Mouse (Mus musculus) myocyte (in vitro differentiated cells): ENCODE measurements at regions not wholly inside any gene's neighbourhood (a gene's known extent, or its start where the extent isn't known, plus 50 kb on each side); places are given as distances from the start of the nearest gene placed in this dataset.

Source experiments
- CEBPB ChIP-seq: IDR thresholded peaks from 2 replicates; pipeline ENCODE4 v1.6.1; 2011; ENCODE audit warnings: mild to moderate bottlenecking, moderate library complexity; ENCODE audit not compliant: poor library complexity, insufficient read depth, severe bottlenecking
- MAX ChIP-seq: IDR thresholded peaks from one replicate; pipeline ENCODE4 v1.6.1; 2011; ENCODE audit warnings: low read depth, mild to moderate bottlenecking, control low read depth
- MYOG ChIP-seq, 3 experiments: IDR thresholded peaks; one replicate each; pipeline ENCODE4 v1.6.1; 2011; ENCODE audit warnings: control low read depth in 2 of 3, low read depth in 2 of 3, mild to moderate bottlenecking in 2 of 3; ENCODE audit not compliant: insufficient read length in 2 of 3, control insufficient read depth in 1 of 3, insufficient read depth in 1 of 3
- POLR2A ChIP-seq: IDR thresholded peaks from one replicate; pipeline ENCODE4 v1.6.1; 2011; ENCODE audit warnings: low read depth, mild to moderate bottlenecking, control low read depth, moderate library complexity; ENCODE audit not compliant: insufficient read length
- POLR2AphosphoS2 ChIP-seq: IDR thresholded peaks from one replicate; pipeline ENCODE4 v1.6.1; 2011; ENCODE audit warnings: low read depth, control low read depth; ENCODE audit not compliant: insufficient read length
- REST ChIP-seq: IDR thresholded peaks from one replicate; pipeline ENCODE4 v1.6.1; 2011; ENCODE audit warnings: mild to moderate bottlenecking, control low read depth, moderate library complexity; ENCODE audit not compliant: insufficient read depth, insufficient read length
- TCF12 ChIP-seq: IDR thresholded peaks from one replicate; pipeline ENCODE4 v1.6.1; 2011; ENCODE audit warnings: mild to moderate bottlenecking, control low read depth; ENCODE audit not compliant: poor library complexity, insufficient read depth, severe bottlenecking
- TCF3 ChIP-seq: IDR thresholded peaks from one replicate; pipeline ENCODE4 v1.6.1; 2011; ENCODE audit warnings: low read depth, control low read depth; ENCODE audit not compliant: insufficient read length
- USF1 ChIP-seq: IDR thresholded peaks from one replicate; pipeline ENCODE4 v1.6.1; 2011; ENCODE audit warnings: low read depth, mild to moderate bottlenecking, control low read depth, moderate library complexity

GRCm38 (mm10) chr3:121088724-121089123 lies 82.8 kb downstream of the Rwdd3 start:
- TF ChIP-seq USF1 = no peak
- TF ChIP-seq REST = no peak
- no peak for TF ChIP-seq MAX
- TF ChIP-seq POLR2A = no peak
- no peak for TF ChIP-seq CEBPB
- no peak for TF ChIP-seq MYOG (IDR thresholded peaks at IDR 0.05; ENCODE audit: control insufficient read depth in 1 of 3, insufficient read depth in 1 of 3, insufficient read length in 2 of 3, low read depth in 2 of 3)
- TF ChIP-seq TCF3 = no peak
- no peak for TF ChIP-seq TCF12
- TF ChIP-seq POLR2AphosphoS2 = no peak
